Mouse (Mus musculus) ES-Bruce4 (cell line): ENCODE measurements around the gene Lnpep. TPM values are rescaled to one million over a fixed set of nuclear protein-coding genes. Genes with fewer than 3 reads are reported as not detected.
"Not testable (repeated sequence)": the region's sequence is repeated elsewhere in the genome, so short reads cannot be mapped to it uniquely, and the experiment has no call there.

ENCODE experiments used
- H3K27ac ChIP-seq: 2 replicates; pipeline ENCODE4 v1.5.1; 2012; ENCODE audit warnings: low read length, inconsistent platforms; ENCODE audit not compliant: insufficient read depth
- H3K27me3 ChIP-seq: 2 replicates; pipeline ENCODE4 v1.6.1; 2012; ENCODE audit warnings: mild to moderate bottlenecking, low read length, inconsistent platforms; ENCODE audit not compliant: control insufficient read depth, poor library complexity, insufficient read depth, severe bottlenecking
- H3K36me3 ChIP-seq: 2 replicates; pipeline ENCODE4 v1.6.1; 2012; ENCODE audit warnings: inconsistent platforms, mild to moderate bottlenecking, low read length, moderate library complexity; ENCODE audit not compliant: control insufficient read depth, poor library complexity, insufficient read depth, severe bottlenecking
- H3K4me1 ChIP-seq: one replicate; pipeline ENCODE4 v1.8.1; 2011; ENCODE audit warnings: low read length; ENCODE audit not compliant: control insufficient read depth, insufficient read depth
- H3K4me3 ChIP-seq: 2 replicates; pipeline ENCODE4 v1.5.1; 2011; ENCODE audit warnings: low read depth, mild to moderate bottlenecking, low read length
- H3K9ac ChIP-seq: 2 replicates; pipeline ENCODE4 v1.6.1; 2012; ENCODE audit warnings: low read depth, mild to moderate bottlenecking, inconsistent platforms; ENCODE audit not compliant: poor library complexity, severe bottlenecking
- H3K9me3 ChIP-seq: replicated peaks from 2 replicates; pipeline ENCODE4 v1.6.1; 2012; ENCODE audit warnings: mild to moderate bottlenecking, low read length, inconsistent platforms; ENCODE audit not compliant: control insufficient read depth, poor library complexity, insufficient read depth, severe bottlenecking
- CTCF ChIP-seq: IDR thresholded peaks from one replicate; pipeline ENCODE4 v1.8.1; 2011; ENCODE audit warnings: low read depth, low read length
- EP300 ChIP-seq: IDR thresholded peaks from 2 replicates; pipeline ENCODE4 v1.6.1; 2011; ENCODE audit warnings: low read depth, low read length; ENCODE audit not compliant: insufficient read depth
- POLR2A ChIP-seq: IDR thresholded peaks from one replicate; pipeline ENCODE4 v1.8.1; 2011; ENCODE audit warnings: low read length; ENCODE audit not compliant: insufficient read depth
- polyA plus RNA-seq: library from polyadenylated mRNA; stranded (reverse); fragments of >200 nt; gene quantifications from 2 replicates; pipeline ENCODE4 v1.2.4, GENCODE M21; 2011; ENCODE audit warnings: low read depth; ENCODE audit not compliant: missing spikeins, insufficient read depth, insufficient read length

Gene Lnpep
- polyA plus RNA-seq, 1 experiment: 60.5 TPM

DNA sequence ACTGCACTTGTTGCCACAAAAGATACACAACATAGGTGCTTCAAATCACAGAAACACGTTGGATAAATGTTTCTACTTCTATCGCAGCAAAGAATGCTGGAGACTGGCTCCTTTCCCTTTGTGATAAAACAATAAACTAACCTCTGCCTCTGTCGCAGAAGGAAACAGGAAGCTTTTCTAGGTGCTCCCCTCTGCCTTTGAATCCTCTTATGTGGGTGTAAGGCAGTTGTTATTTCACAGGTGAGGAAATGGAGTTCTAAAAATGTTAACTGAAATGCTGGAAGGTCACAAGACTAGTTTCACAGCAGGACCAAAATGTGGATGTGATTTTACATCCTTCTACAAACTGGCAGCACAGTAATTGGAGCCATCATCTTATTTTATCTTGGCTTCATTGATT lies 11.3 kb upstream of the Lnpep start:
- no peak overlapping the region for H3K4me3 ChIP-seq
- no peaks in the 10 kb centered on the region for H3K27me3 ChIP-seq
- H3K9me3 ChIP-seq: no peaks in the 10 kb centered on the region
- no peaks in the 10 kb centered on the region for H3K36me3 ChIP-seq
- no peak overlapping the region for H3K27ac ChIP-seq
- TF ChIP-seq POLR2A (no peak), EP300 (no peak), CTCF (no peak)
- H3K4me1 ChIP-seq: no peaks in the 10 kb centered on the region
- H3K9ac ChIP-seq: no peak overlapping the region

DNA sequence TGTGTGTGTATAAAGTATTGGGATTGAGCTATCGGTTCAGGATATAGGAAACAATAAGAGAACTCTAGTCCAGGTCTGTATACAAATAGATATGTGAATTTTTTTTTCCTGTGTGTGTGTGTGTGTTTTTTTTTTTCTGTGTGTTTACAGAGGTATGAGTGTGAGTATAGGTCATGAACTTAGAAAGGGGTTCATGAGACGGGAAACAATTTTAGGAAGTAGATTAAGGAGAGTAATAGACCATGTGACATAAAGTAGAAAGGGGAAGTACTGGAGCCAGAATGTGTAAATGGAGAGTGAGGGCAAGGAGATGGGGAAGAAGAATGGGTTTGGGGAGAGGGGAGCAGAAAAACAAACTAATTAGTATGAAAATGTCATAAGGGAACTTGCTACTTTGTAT lies 9.2 kb upstream of the Lnpep start:
- H3K27me3 ChIP-seq: no peaks in the 10 kb centered on the region
- peaks cover 8% of the 10 kb centered on the region for H3K9me3 ChIP-seq
- no peak overlapping the region for H3K27ac ChIP-seq
- TF ChIP-seq EP300: no peak
- TF ChIP-seq POLR2A: no peak
- TF ChIP-seq CTCF: no peak
- no peak overlapping the region for H3K9ac ChIP-seq
- no peaks in the 10 kb centered on the region for H3K4me1 ChIP-seq
- no peak overlapping the region for H3K4me3 ChIP-seq
- H3K36me3 ChIP-seq: no peaks in the 10 kb centered on the region

DNA sequence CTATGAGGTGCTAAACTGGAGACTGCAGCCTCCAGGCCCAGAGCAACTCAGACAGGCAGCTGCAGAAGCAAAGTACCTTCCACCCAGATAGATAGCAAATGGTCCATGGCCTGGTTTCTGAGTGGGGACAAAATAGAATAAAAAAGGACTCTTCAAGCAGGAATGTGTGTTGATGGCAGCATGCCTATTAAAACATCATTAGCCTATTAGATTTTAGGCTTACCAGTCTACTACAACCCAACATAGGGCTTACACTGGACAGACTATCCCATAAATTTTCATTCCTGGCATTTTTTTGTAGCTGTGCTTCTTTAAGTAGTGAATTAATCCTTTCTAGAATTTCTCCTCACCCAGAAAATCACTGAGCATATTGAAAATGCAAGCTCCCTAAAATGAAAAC lies 7.1 kb upstream of the Lnpep start:
- no peaks in the 10 kb centered on the region for H3K4me1 ChIP-seq
- no peak overlapping the region for H3K27ac ChIP-seq
- H3K4me3 ChIP-seq: no peak overlapping the region
- TF ChIP-seq EP300: no peak
- no peak for TF ChIP-seq POLR2A
- TF ChIP-seq CTCF: no peak
- H3K9ac ChIP-seq: no peak overlapping the region
- H3K36me3 ChIP-seq: no peaks in the 10 kb centered on the region
- peaks cover 13% of the 10 kb centered on the region for H3K9me3 ChIP-seq
- no peaks in the 10 kb centered on the region for H3K27me3 ChIP-seq

DNA sequence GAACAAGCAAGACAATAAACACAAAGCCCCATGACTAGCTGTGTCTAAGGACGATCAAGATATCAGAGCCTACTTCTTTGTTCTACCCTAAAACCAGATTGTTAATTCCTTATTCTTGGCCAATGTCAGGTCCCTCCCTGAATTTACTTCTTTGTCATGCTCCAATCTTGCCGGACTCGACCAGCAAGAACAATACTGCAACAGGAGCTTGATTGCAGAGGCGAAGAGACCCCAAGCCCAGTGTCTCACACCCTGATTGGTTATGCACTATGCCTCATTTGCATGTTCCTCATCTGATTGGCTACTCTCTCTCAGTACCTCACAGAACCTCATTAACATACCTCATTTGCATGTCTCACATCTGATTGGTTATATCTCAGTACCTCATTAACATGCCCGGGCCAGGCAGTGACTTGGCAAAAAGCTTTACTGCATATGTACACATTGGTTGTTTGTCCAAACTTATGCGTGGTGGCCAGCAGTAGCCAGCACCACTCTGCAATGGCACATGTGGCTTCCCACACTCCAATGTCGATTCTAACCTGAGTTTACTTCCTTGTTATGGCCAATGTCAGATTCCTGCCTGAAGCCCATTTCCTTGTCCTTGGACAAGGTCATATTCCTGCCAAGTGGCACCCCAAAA lies 3.5 kb upstream of the Lnpep start:
- Histone ChIP-seq H3K9me3 (peaks cover 13% of the 10 kb centered on the region), H3K27ac (peak overlapping the region; percentile 76; the same call in 1 of the 2 replicates)
- H3K36me3 ChIP-seq, H3K27me3 ChIP-seq, H3K4me1 ChIP-seq, H3K4me3 ChIP-seq, H3K9ac ChIP-seq: not testable (repeated sequence)

DNA sequence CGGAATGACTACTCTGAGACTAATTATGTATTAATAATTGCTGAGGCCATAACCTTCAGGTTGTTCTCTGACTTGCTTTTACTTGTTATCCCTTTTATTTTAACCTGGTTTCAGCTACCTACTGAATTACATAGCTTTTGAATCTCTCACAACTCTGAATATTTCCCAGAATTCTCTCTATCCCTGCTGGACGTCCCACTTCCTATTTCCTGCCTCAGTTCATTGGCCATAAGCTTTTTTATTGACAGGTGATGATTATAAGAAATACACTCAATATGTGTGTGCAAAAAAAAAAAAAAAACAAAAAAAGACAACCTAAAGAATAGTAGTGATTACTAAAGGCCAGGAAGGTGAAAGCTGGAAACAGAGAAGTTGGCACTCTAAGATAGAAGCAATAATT lies 2.7 kb upstream of the Lnpep start:
- Histone ChIP-seq H3K4me3 (no peak overlapping the region), H3K9ac (no peak overlapping the region), H3K9me3 (peaks cover 13% of the 10 kb centered on the region), H3K27ac (no peak overlapping the region), H3K27me3 (no peaks in the 10 kb centered on the region), H3K4me1 (no peaks in the 10 kb centered on the region), H3K36me3 (no peaks in the 10 kb centered on the region)
- TF ChIP-seq CTCF: no peak
- TF ChIP-seq POLR2A: no peak
- no peak for TF ChIP-seq EP300

DNA sequence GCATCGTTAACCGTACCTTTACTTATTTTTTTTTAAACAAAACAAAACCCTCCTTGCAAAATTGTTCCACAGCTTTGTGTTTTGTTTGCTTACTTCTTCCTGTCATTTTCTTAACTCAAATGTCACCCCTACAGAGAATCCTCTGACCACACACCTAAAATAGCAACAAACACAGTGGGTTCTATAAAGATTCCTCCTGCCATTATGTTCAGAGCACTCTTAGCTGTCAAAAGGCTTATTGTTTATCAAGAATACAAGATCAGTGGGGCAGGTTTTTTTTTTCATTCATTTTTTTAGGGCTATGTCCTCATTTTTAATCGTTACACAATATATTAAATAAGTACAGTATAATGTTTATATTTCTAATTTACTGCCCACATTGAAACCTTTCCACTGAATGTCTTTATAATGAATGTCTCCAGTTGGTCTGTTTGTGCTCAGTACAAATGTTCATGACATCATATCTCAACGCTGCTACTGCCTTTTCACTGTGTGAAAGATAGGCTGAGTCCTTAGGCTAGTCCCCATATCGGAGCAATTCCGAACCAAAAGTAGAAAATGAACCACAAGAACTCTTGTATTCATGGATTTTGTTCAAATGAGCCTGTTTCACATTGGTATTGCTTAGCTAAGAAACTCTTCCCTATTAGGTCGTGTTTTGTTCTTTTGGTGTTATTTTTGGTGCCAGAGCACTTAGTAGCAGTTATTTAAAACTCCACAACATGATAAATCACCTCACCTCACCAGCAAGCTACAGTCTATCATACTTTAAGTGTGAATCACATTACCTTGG lies 1.2 kb upstream of the Lnpep start:
- H3K36me3 ChIP-seq: no peaks in the 10 kb centered on the region
- peak overlapping the region; percentile 94 for H3K27ac ChIP-seq
- H3K4me3 ChIP-seq: no peak overlapping the region
- H3K4me1 ChIP-seq: no peaks in the 10 kb centered on the region
- TF ChIP-seq POLR2A: no peak
- no peak for TF ChIP-seq CTCF
- H3K9ac ChIP-seq: peak overlapping the region; percentile 58
- peaks cover 13% of the 10 kb centered on the region for H3K9me3 ChIP-seq
- no peaks in the 10 kb centered on the region for H3K27me3 ChIP-seq
